Mouse (Mus musculus) MEL (cell line): ENCODE results near the gene BC016579. TPM values are rescaled to one million over a fixed set of nuclear protein-coding genes. Genes with fewer than 3 reads are reported as not detected.

Experiments
- DNase-seq: peaks from one replicate; pipeline ENCODE4 v3.0.0; 2011; ENCODE audit warnings: low read depth, low spot score
- H3K27ac ChIP-seq: 2 replicates; pipeline ENCODE4 v1.5.1; 2012; ENCODE audit warnings: low read depth, mild to moderate bottlenecking, control low read depth, low read length, moderate library complexity; ENCODE audit not compliant: control insufficient read depth
- H3K27me3 ChIP-seq, 2 experiments: fragments of 150-350 bp in 1 of 2; sonication (generic) in 1 of 2; 2 replicates each; pipeline ENCODE4 v1.6.1; 2012; ENCODE audit warnings: low read length in 2 of 2, mild to moderate bottlenecking in 2 of 2, improper control_type of control experiment in 1 of 2, moderate library complexity in 1 of 2; ENCODE audit not compliant: insufficient read depth in 2 of 2, control insufficient read depth in 1 of 2
- H3K36me3 ChIP-seq, 2 experiments: 2 replicates each; pipeline ENCODE4 v1.6.1; 2012 to 2014; ENCODE audit warnings: low read length in 2 of 2, improper control_type of control experiment in 1 of 2, inconsistent platforms in 1 of 2, mild to moderate bottlenecking in 1 of 2; ENCODE audit not compliant: insufficient read depth in 2 of 2, control insufficient read depth in 1 of 2
- H3K4me1 ChIP-seq, 2 experiments: fragments of 150-350 bp in 1 of 2; sonication (generic) in 1 of 2; 2 replicates each; pipeline ENCODE4 v1.6.1; 2012; ENCODE audit warnings: low read length in 2 of 2, improper control_type of control experiment in 1 of 2, mild to moderate bottlenecking in 1 of 2; ENCODE audit not compliant: insufficient read depth in 2 of 2, control insufficient read depth in 1 of 2
- H3K4me3 ChIP-seq, 2 experiments: fragments of 150-350 bp in 1 of 2; sonication (generic) in 1 of 2; 2 replicates each; pipeline ENCODE4 v1.5.1; 2012; ENCODE audit warnings: low read depth in 2 of 2, low read length in 2 of 2, mild to moderate bottlenecking in 2 of 2, moderate library complexity in 2 of 2, control low read depth in 1 of 2, improper control_type of control experiment in 1 of 2; ENCODE audit not compliant: control insufficient read depth in 1 of 2, insufficient read depth in 1 of 2
- H3K79me2 ChIP-seq: 2 replicates; pipeline ENCODE4 v1.6.1; 2012; ENCODE audit warnings: mild to moderate bottlenecking, low read length, moderate library complexity; ENCODE audit not compliant: control insufficient read depth, poor library complexity, insufficient read depth
- H3K9ac ChIP-seq: 2 replicates; pipeline ENCODE4 v1.6.1; 2012; ENCODE audit warnings: low read depth, mild to moderate bottlenecking, control low read depth, low read length, moderate library complexity; ENCODE audit not compliant: control insufficient read depth, poor library complexity, severe bottlenecking
- H3K9me3 ChIP-seq: fragments of 150-350 bp; sonication (generic); replicated peaks from 2 replicates; pipeline ENCODE4 v1.6.1; 2012; ENCODE audit warnings: mild to moderate bottlenecking, low read length, improper control_type of control experiment, moderate library complexity; ENCODE audit not compliant: insufficient read depth
- CHD2 ChIP-seq: IDR thresholded peaks from 2 replicates; pipeline ENCODE4 v1.6.1; 2011; ENCODE audit warnings: low read length, improper control_type of control experiment
- CTCF ChIP-seq, 3 experiments: IDR thresholded peaks in 2 of 3; conservative IDR thresholded peaks in 1 of 3; 2 replicates each; pipeline ENCODE4 v1.5.1; 2011 to 2012; ENCODE audit warnings: low read length in 3 of 3, low read depth in 2 of 3, mild to moderate bottlenecking in 2 of 3, improper control_type of control experiment in 1 of 3, inconsistent platforms in 1 of 3, mixed read lengths in 1 of 3, moderate library complexity in 1 of 3; ENCODE audit not compliant: control insufficient read depth in 1 of 3, insufficient read depth in 1 of 3, poor library complexity in 1 of 3, severe bottlenecking in 1 of 3
- EP300 ChIP-seq, 2 experiments: IDR thresholded peaks; 2 replicates each; pipeline ENCODE4 v1.6.1; 2011; ENCODE audit warnings: improper control_type of control experiment in 2 of 2, low read length in 2 of 2, low read depth in 1 of 2, mild to moderate bottlenecking in 1 of 2
- ETS1 ChIP-seq: IDR thresholded peaks from 2 replicates; pipeline ENCODE4 v1.6.1; 2012; ENCODE audit warnings: low read depth, mild to moderate bottlenecking, inconsistent platforms, low read length, improper control_type of control experiment, moderate library complexity
- MAZ ChIP-seq: IDR thresholded peaks from 2 replicates; pipeline ENCODE4 v1.6.1; 2012; ENCODE audit warnings: low read depth, mild to moderate bottlenecking, inconsistent platforms, low read length, improper control_type of control experiment
- MXI1 ChIP-seq: IDR thresholded peaks from 2 replicates; pipeline ENCODE4 v1.6.1; 2011; ENCODE audit warnings: mild to moderate bottlenecking, low read depth, low read length, improper control_type of control experiment
- NELFE ChIP-seq: IDR thresholded peaks from 2 replicates; pipeline ENCODE4 v1.6.1; 2011; ENCODE audit warnings: low read depth, low read length, improper control_type of control experiment
- NRF1 ChIP-seq: IDR thresholded peaks from 2 replicates; pipeline ENCODE4 v1.6.1; 2014; ENCODE audit warnings: low read depth, mild to moderate bottlenecking, inconsistent platforms, low read length, improper control_type of control experiment, moderate library complexity; ENCODE audit not compliant: poor library complexity, insufficient read depth, severe bottlenecking
- POLR2AphosphoS2 ChIP-seq: IDR thresholded peaks from 2 replicates; pipeline ENCODE4 v1.6.1; 2011; ENCODE audit warnings: low read length, improper control_type of control experiment
- POLR2AphosphoS5 ChIP-seq: IDR thresholded peaks from 2 replicates; pipeline ENCODE4 v1.6.1; 2012; ENCODE audit warnings: low read depth, borderline replicate concordance, mild to moderate bottlenecking, inconsistent platforms, low read length, moderate library complexity, mixed read lengths
- RCOR1 ChIP-seq: IDR thresholded peaks from 2 replicates; pipeline ENCODE4 v1.6.1; 2012; ENCODE audit warnings: low read depth, mild to moderate bottlenecking, inconsistent platforms, low read length, improper control_type of control experiment
- SMC3 ChIP-seq: IDR thresholded peaks from 2 replicates; pipeline ENCODE4 v1.6.1; 2011; ENCODE audit warnings: low read depth, low read length, improper control_type of control experiment
- TCF12 ChIP-seq: IDR thresholded peaks from 2 replicates; pipeline ENCODE4 v1.6.1; 2014; ENCODE audit warnings: low read depth, mild to moderate bottlenecking, inconsistent platforms, low read length, improper control_type of control experiment, moderate library complexity
- UBTF ChIP-seq: IDR thresholded peaks from 2 replicates; pipeline ENCODE4 v1.6.1; 2012; ENCODE audit warnings: low read depth, mild to moderate bottlenecking, inconsistent platforms, low read length, improper control_type of control experiment, moderate library complexity, borderline replicate concordance; ENCODE audit not compliant: insufficient read depth
- USF1 ChIP-seq: IDR thresholded peaks from 2 replicates; pipeline ENCODE4 v1.6.1; 2014; ENCODE audit warnings: low read depth, mild to moderate bottlenecking, inconsistent platforms, low read length, improper control_type of control experiment, moderate library complexity
- USF2 ChIP-seq, 2 experiments: IDR thresholded peaks; 2 replicates each; pipeline ENCODE4 v1.6.1; 2011 to 2012; ENCODE audit warnings: improper control_type of control experiment in 2 of 2, low read length in 2 of 2, borderline replicate concordance in 1 of 2, inconsistent platforms in 1 of 2, low read depth in 1 of 2, mild to moderate bottlenecking in 1 of 2; ENCODE audit not compliant: insufficient read depth in 1 of 2
- ZKSCAN1 ChIP-seq: IDR thresholded peaks from 2 replicates; pipeline ENCODE4 v1.6.1; 2012; ENCODE audit warnings: low read depth, mild to moderate bottlenecking, inconsistent platforms, low read length, improper control_type of control experiment, moderate library complexity
- ZNF384 ChIP-seq: IDR thresholded peaks from 2 replicates; pipeline ENCODE4 v1.6.1; 2012; ENCODE audit warnings: low read depth, mild to moderate bottlenecking, inconsistent platforms, low read length, improper control_type of control experiment
- polyA plus RNA-seq, 2 experiments: library from polyadenylated mRNA; stranded (reverse) in 1 of 2; unstranded in 1 of 2; fragments of >175 nt in 1 of 2; fragments of >200 nt in 1 of 2; gene quantifications; 2 replicates each; pipeline versions ENCODE4 v1.2.1 to v1.2.4; 2012; ENCODE audit warnings: low replicate concordance in 2 of 2, low read depth in 1 of 2; ENCODE audit not compliant: insufficient read length in 2 of 2, insufficient read depth in 1 of 2, missing spikeins in 1 of 2
- total RNA-seq: library from RNA; depleted of rRNA; stranded (reverse); fragments of 300-350 nt; gene quantifications from 2 replicates; pipeline ENCODE4 v1.2.3, GENCODE M21; 2012

BC016579 gene
- total and polyA plus RNA-seq, 3 experiments = not detected

GRCm38 (mm10) chr16:45662381-45662780 is 8.5 kb upstream of the BC016579 start:
- H3K9ac ChIP-seq = no peak overlapping the region
- peak overlapping the region; percentile 32; the same call in 1 of the 2 replicates for H3K27ac ChIP-seq
- no peaks in the 10 kb centered on the region for H3K9me3 ChIP-seq
- H3K79me2 ChIP-seq = no peaks in the 10 kb centered on the region
- DNase-seq = no peak
- H3K4me1 ChIP-seq = peaks cover 9 to 16% of the 10 kb centered on the region in 2 experiments
- no peak overlapping the region for H3K4me3 ChIP-seq
- TF ChIP-seq SMC3 (no peak), POLR2AphosphoS5 (no peak), NRF1 (no peak), ETS1 (0 out of 2 replicates have a peak, but pooled peaks have one; percentile 13), ZKSCAN1 (no peak), TCF12 (no peak), POLR2AphosphoS2 (no peak), ZNF384 (no peak), USF1 (no peak), EP300 (IDR thresholded peaks at IDR 0.05; ENCODE audit: low read depth in 1 of 2, low read length in 2 of 2) (peak; percentile 49 to 56)
- TF ChIP-seq, all 39 proteins: peak for 2
- Histone ChIP-seq H3K36me3 (peaks cover 0 to 19% of the 10 kb centered on the region in 2 experiments; a peak in 2 of 4 replicates), H3K27me3 (no peaks in the 10 kb centered on the region)

DNA sequence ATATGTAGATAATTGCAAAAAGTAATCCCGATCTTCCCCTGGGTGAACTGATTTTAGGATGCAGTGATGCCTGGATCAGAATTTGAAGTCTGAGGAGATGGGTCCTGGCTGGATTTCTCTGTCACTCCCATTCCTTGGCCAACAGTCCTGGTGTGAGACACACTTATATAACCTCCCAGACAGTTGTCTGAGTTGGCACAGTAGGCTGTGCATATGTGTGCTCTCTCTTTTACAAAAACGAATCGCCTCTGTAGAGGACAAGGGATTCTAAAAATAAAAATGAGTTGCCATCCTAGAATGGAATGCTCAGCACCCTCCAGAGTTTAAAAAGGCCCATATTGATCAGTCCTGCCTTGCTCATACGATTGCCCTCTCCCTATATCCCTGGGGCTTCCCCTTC is 5.7 kb upstream of the BC016579 start:
- Histone ChIP-seq H3K36me3 (peaks cover 0 to 14% of the 10 kb centered on the region in 2 experiments; a peak in 2 of 4 replicates), H3K9me3 (no peaks in the 10 kb centered on the region), H3K27me3 (no peaks in the 10 kb centered on the region)

More for the DNA sequence above, 5.7 kb upstream of the BC016579 start:
- no peak overlapping the region for H3K4me3 ChIP-seq
- no peak overlapping the region for H3K27ac ChIP-seq
- no peak for DNase-seq
- H3K79me2 ChIP-seq = no peaks in the 10 kb centered on the region
- TF ChIP-seq USF2 (IDR thresholded peaks at IDR 0.05; ENCODE audit: borderline replicate concordance in 1 of 2, insufficient read depth in 1 of 2, low read depth in 1 of 2, low read length in 2 of 2) (no peak), ETS1 (no peak), MXI1 (no peak), EP300 (IDR thresholded peaks at IDR 0.05; ENCODE audit: low read depth in 1 of 2, low read length in 2 of 2) (no peak), MAZ (no peak), RCOR1 (no peak), NELFE (no peak), CHD2 (no peak), POLR2AphosphoS5 (no peak), UBTF (no peak), CTCF (IDR thresholded peaks at IDR 0.05 in 2 of 3, conservative IDR thresholded peaks at IDR 0.05 in 1 of 3; ENCODE audit: control insufficient read depth in 1 of 3, insufficient read depth in 1 of 3, low read depth in 2 of 3, low read length in 3 of 3, poor library complexity in 1 of 3, severe bottlenecking in 1 of 3) (no peak)
- no peak overlapping the region for H3K9ac ChIP-seq
- peaks cover 7 to 10% of the 10 kb centered on the region in 2 experiments for H3K4me1 ChIP-seq
